Mouse (Mus musculus): Measurements from ENCODE around the gene Lmo7.

DNA sequence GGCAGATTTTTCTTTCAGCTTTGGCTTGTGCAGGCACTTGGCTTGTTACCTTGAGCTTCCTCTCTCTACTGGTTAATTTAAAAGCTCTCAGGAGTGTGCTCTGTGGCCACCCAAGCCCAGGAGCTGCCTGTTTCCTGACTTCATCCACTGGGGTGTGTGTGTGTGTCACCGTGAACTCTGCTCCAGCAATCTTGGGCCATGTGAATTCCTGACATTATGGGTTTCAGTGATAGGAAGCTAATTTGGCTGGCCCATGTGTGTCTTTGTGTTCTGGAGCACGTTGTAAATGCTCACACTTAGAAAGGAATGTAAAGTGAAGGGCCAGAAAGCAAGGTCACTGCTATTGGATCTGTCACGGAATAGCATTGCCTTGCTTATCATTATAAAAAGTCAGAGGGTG lies 143.1 kb downstream of the Lmo7 start:
- no peak for TF ChIP-seq TAL1 (IDR thresholded peaks at IDR 0.05; ENCODE audit: low read length)
- no peak for TF ChIP-seq GATA1 (IDR thresholded peaks at IDR 0.05; ENCODE audit: low read length)

Measured in erythroblast, embryonic 14.5 days (primary cell).